Mouse (Mus musculus) central nervous system, embryonic 14 days (tissue): ENCODE data around the gene Tm9sf2. TPM values are rescaled to one million over a fixed set of nuclear protein-coding genes. Genes with fewer than 3 reads are reported as not detected.

Source experiments
- polyA plus RNA-seq: library from polyadenylated mRNA; depleted of rRNA; stranded (reverse); fragments of >200 nt; gene quantifications from 2 replicates; pipeline ENCODE4 v1.2.3, GENCODE M21; 2012; rRNA removed

The Tm9sf2 gene
- polyA plus RNA-seq: 63.5 and 65.2 TPM in 2 replicates

GRCm38 (mm10) chr14:122106822-122107468, at the start of gene Tm9sf2:
Gene Tm9sf2, plus strand, starts transcription at chr14:122107038.

GRCm38 (mm10) chr14:122181078-122181814, 74.4 kb downstream of the Tm9sf2 start, which contains the start of gene Clybl:
Gene Clybl, plus strand, starts transcription at chr14:122181704.

Other genes with a start within 250 kb of the Tm9sf2 start
- 34.3 and 35.1 TPM in 2 replicates for gene Ubac2, start 228.4 kb upstream of the Tm9sf2 start, polyA plus RNA-seq
- gene Gpr18, start 191.3 kb upstream of the Tm9sf2 start, polyA plus RNA-seq: 0.06 TPM in 1 of 2 replicates, not detected in the other
- 0.74 and 1.0 TPM in 2 replicates for gene Gpr183, start 141.8 kb upstream of the Tm9sf2 start, polyA plus RNA-seq
- 0.21 and 0.24 TPM in 2 replicates for gene Timm8a2, start 72.4 kb upstream of the Tm9sf2 start, polyA plus RNA-seq
- gene Clybl, start 74.7 kb downstream of the Tm9sf2 start, polyA plus RNA-seq: 11.6 and 11.7 TPM in 2 replicates